Mouse (Mus musculus): Measurements from ENCODE around the gene Slc17a7. TPM values are rescaled to one million over a fixed set of nuclear protein-coding genes. Genes with fewer than 3 reads are reported as not detected.

The Slc17a7 gene
- polyA plus RNA-seq, 1 experiment: 0.09 TPM

DNA sequence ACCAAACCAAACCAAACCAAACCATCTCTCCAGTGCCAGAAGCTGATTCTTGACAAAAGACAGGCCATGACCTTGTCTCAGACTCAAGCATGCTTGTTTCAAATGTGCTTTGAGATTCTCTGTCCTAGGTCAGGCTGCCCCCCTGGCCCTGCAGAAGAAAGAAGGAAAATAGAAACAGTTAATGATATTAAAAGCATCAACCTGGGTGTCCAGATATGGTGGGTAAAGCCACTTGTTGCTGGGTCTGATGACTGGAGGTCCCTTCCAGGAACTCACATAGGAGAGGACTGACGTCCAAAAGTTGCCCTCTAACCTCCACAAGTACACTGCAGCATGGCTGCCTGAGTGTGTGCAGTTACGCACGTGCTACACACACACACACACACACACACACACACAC is 2.9 kb upstream of the Slc17a7 start:
- TF ChIP-seq GATA1 (IDR thresholded peaks at IDR 0.05; ENCODE audit: low read length): no peak

DNA sequence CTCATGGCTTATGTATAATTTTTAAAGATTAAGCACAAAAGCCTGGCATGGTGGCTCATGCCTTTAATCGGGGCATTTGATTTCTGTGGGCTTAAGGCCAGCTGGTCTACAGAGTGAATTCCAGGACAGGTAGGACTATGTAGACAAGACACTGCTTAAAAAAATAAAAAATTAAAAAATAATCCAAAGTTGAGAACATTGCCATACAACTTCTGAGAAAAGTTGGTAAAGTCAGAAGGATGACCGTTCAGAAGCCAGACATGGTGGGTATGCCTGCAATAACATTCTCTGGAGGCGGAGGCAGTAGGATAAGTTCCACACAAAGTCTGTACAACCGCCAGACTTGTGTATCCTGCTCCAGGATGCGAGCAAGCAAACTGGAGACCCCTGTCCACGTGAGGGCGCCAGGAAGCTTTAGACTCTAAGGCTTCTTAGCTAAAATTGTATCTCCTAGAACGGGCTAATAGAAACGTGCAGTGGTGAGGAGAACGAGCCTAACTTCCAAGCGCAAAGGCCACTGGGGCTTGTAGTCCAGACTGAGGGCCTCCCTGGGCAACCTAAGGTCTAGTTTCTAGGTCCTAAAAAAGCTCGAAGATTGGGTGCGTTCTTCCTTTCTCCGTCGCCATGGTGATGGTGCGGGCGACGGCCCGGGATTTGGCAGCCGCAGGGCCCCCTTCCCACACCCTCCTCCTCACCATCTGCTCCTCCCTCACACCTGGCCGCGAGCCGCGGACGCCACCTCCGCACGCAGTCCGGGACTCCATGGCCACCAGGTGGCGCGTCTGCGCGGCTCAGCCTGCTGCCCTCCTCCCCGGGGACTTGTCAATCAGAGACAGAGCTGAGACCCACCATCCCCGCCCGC is 1.9 kb upstream of the Slc17a7 start:
- TF ChIP-seq GATA1 (IDR thresholded peaks at IDR 0.05; ENCODE audit: low read length): no peak

DNA sequence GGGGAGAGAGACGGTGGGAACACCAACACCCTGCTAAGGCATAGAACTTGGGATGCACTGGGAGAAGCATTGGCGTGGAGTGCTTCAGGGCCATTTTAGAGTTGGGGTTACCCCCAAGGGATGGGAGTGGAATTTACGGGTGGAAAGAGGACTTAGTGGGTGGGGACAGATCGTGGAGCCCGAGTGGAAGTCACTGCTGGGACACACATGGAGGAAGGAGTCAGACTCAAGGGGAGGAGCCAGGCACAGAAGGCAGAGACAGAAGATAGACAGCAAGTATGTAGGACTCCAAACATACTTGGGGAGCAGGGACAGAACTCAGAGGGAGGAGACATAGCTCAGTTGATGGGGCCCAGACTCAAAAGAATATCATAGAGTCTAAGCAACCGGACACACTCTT is 1.2 kb upstream of the Slc17a7 start:
- TF ChIP-seq GATA1 (IDR thresholded peaks at IDR 0.05; ENCODE audit: low read length): no peak

DNA sequence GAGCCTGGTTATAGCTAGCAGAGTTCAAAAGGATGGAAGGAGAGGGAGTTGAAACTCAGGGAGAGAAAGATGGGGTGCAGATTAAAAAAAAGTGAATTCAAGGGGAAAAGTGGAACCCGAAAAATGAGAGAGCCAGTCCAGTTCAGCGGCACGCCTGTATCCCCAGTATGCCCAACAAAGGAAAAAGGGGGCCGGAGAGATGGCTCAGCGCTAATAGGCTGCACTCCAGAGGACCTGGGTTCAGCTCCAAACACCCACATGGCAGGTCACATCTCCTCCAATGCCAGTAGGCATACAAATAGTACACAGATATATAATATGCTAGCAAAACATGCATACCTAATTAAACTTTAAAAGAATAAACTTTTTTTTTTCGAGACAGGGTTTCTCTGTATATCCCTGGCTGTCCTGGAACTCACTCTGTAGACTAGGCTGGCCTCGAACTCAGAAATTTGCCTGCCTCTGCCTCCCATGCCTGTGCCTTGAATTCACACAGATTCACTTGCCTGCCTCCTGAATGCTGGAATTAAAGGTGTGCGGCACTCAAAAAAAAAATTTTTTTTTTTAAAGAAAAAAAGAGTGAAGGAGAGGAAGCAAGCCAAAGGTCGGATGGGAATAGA is 643 bp upstream of the Slc17a7 start:
- no peak for TF ChIP-seq GATA1 (IDR thresholded peaks at IDR 0.05; ENCODE audit: low read length)

DNA sequence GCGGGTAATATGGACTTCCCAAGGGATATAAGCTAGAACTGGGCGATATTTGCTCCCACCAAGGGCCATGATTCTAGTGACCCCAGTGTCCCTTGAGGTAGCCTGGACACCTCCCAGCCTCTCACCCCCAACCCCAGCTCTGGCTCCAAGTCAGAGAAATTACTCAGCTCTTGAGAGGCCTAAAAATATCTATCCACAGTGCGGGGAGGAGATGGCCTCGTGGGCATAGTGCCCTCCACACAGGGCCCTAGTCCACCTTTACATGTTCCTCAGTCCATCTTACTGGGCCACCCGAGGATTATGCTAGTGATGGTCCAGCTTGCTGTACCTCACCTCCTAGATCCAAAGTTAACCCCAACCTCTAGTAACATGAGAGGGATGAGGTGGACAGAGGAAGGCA is 1.1 kb downstream of the Slc17a7 start:
- no peak for TF ChIP-seq GATA1 (IDR thresholded peaks at IDR 0.05; ENCODE audit: low read length)

DNA sequence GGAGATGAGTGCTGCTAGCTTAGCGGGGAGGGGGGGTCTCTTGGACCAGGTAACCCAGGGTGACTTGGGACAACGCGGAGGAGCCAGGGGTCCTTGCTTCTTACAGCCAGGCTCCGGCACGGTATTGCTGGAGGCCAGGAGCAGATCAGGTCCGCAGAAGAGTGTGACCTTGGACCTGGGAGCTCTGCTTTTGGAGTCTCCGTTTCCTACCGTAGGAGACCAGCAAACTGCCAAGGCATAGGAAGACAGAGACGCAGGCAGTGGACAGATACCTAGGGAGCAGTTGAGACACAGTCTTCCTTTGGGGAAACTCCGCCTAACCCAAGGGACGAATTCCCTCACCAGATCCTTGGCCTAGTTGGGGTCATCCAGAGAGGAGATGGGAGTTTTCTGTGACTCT is 2.0 kb downstream of the Slc17a7 start:
- TF ChIP-seq GATA1 (IDR thresholded peaks at IDR 0.05; ENCODE audit: low read length): no peak

DNA sequence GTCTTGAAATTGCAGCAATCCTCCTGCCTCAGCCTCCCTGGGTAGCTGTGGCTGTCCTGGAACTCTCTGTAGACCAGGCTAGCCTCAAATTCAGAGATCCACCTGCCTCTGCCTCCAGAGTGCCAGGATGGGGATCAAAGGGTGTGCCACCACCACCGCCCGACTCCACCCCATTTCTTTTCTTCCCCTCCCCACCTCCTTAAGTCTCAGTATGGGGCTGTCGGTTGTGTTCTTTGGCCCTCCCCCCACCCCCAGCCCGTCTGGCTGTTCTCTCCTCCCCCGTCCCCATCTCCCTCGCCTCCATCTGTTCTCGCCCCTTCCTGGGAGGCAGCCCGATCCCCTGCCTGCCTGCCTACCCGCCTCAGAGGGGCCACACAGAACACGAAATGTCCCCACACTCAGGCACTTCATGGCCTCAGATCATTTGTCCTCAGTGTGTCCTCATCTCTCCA is 3.2 kb downstream of the Slc17a7 start:
- no peak for TF ChIP-seq GATA1 (IDR thresholded peaks at IDR 0.05; ENCODE audit: low read length)

DNA sequence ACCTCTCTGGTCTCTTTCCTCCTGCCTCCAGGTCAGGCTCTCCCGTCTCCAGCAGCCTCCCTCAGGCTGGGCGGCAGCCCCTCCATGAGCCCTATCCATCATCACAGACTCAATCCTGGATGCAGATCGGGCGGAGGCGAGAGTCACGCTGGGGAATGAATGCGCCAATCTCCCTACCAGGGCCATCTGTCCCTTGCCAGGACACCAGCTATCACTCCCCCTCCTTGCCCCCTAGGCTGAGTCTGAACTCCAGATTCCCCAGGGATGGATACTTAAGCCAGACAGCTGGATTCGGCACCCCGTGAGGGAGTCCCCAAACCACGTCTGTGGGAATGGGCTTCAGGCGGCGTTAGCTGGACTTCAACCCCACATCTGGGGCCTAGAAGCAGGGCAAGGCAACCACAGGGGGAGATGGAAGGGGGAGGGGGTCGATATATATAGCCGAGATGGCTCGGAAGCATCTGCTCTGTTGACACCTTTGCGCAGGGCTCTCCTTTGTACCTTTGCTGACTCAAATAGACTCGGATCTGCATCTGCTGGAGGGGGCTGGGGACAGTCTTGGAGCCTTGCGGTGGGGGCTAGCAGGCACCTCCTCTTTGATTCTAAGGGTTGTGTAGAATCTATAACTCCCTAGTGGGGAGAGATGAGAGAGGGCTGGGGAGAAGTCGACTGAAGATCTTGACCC is 4.2 kb downstream of the Slc17a7 start:
- TF ChIP-seq GATA1 (IDR thresholded peaks at IDR 0.05; ENCODE audit: low read length): no peak

DNA sequence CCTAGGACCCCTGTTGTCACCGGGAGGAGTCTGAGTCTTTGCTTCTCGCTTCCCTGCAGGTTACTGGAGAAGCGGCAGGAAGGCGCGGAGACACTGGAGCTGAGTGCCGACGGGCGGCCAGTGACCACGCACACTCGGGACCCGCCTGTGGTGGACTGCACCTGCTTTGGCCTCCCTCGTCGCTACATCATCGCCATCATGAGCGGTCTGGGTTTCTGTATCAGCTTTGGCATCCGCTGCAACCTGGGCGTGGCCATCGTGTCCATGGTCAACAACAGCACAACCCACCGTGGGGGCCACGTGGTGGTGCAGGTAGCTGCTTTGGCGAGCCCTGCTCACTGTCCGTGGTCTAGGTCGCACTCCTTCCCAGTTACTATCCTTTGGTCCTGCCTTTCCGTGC is 4.9 kb downstream of the Slc17a7 start:
- no peak for TF ChIP-seq GATA1 (IDR thresholded peaks at IDR 0.05; ENCODE audit: low read length)

DNA sequence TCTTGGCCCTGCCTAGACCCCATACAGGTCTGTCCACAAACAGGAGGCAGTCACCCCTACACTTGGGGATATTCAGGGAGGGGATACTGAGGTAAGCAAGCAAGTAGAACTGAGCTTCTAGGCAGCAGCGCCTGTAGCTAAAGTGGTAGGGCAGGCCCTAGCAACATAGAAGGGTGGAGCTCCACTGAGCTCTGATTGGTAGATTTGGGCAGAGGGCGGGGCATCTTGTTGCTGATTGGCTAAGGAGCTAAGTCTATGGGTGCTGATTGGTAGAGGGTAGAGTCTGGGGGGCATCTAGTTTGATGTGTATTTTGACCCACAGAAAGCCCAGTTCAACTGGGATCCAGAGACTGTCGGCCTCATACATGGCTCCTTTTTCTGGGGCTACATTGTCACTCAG is 5.7 kb downstream of the Slc17a7 start:
- no peak for TF ChIP-seq GATA1 (IDR thresholded peaks at IDR 0.05; ENCODE audit: low read length)

DNA sequence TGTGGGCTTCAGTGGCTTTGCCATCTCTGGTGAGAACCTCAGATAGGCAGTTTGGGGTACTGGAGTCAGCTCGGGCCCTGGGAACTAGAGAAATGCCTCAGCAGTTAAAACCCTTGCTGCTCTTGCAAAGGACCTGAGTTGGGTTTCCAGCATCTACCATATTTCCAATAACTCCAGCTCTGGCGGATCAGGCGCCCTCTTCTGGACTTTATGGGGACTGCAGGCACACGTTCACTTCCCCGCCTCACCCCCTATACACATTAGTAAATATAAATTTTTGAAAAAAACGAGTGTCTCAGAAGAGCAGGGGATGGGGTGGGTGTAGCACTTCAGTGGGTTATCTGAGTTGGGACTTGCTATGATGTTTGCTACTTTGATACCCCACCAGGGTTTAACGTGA is 9.2 kb downstream of the Slc17a7 start:
- no peak for TF ChIP-seq GATA1 (IDR thresholded peaks at IDR 0.05; ENCODE audit: low read length)

DNA sequence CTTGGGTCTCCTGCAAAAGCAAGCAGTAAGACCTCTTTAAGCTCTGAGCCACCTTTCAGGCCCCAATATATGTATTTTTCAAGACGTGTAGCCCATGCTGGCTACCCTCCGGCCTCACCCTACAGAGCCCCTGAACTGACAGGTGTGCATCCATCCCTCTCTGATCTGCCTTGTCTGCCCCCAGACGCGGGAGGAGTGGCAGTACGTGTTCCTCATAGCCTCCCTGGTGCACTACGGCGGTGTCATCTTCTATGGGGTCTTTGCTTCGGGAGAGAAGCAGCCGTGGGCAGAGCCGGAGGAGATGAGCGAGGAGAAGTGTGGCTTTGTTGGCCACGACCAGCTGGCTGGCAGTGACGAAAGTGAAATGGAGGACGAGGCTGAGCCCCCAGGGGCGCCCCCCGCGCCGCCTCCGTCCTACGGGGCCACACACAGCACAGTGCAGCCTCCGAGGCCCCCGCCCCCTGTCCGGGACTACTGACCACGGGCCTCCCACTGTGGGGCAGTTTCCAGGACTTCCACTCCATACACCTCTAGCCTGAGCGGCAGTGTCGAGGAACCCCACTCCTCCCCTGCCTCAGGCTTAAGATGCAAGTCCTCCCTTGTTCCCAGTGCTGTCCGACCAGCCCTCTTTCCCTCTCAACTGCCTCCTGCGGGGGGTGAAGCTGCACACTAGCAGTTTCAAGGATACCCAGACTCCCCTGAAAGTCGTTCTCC is 11.0 kb downstream of the Slc17a7 start:
- no peak for TF ChIP-seq GATA1 (IDR thresholded peaks at IDR 0.05; ENCODE audit: low read length)

DNA sequence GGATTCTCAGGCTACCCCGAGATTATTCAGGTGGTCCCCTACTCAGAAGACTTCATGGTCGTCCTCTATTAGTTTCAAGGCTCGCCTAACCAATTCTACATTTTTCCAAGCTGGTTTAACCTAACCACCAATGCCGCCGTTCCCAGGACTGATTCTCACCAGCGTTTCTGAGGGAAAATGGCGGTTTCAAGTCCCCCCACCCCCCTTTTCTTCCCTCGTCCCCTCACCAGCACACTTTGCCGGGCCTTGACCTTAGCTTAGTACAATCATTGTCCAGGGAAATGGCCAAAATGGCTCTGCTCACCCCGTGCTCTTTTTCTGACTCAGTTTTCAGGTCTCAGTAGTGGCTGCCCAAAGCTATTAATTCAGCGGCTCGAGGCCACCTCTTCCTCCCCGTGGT is 11.6 kb downstream of the Slc17a7 start:
- TF ChIP-seq GATA1 (IDR thresholded peaks at IDR 0.05; ENCODE audit: low read length): no peak

DNA sequence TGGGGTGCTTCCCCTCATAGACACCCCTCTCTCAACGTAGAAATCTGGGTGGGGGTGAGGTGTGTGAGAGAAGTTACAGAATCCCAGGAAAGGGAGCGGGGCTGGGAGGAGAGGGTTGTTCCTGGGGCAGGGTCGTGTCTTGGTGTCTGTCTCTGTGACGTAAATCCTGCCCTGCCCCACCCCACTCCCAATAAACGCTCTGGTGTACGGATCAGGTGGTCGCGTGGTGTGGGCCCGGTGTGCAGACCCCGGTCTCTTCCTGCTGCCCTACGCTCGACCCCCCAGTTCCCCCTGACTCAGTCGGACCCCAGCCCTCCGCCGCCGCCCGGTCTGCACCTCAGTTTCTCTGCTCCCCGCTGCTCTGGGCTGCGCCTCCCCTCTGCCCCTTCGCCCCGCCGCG is 12.2 kb downstream of the Slc17a7 start:
- TF ChIP-seq GATA1 (IDR thresholded peaks at IDR 0.05; ENCODE audit: low read length): no peak

DNA sequence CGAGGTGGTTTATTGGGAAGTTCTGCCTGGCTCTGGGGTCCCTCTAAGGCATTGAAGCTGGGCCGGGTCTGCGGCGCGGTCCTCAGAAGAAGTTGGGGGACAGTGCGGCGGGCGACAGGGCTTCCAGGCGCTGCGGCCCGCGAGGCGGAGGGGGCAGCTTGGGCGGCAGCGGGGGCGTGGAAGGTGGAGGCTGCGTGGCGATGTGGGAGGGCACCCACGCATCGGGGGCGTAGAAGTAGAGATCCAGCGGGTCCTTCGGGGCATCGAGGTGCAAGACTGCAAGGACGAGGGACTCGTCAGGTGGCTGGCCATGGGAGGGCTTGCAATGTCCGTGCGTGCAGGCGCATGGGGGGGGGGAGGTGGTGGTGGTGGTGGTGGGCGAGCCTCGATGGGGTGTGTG is 12.6 kb downstream of the Slc17a7 start:
- TF ChIP-seq GATA1 (IDR thresholded peaks at IDR 0.05; ENCODE audit: low read length): no peak

DNA sequence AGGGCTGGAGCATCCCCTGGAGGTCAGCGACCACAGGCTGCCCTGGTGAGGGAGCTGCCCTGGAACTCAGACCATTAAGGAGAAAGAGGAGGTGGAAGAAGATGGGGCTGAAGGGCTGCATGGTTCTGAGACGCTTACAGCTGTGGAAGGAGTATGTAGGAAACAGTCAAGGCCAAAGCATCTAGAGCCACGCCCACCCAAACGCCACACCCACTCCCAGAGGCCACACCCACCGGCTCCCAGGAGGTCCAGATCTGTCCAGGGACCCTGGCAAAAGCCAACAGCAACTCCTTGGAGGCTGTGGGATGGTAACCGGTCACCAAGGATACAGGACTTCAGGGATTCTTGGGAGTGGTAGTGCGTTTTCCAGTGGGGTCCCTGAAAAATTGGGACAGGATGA is 14.8 kb downstream of the Slc17a7 start:
- TF ChIP-seq GATA1 (IDR thresholded peaks at IDR 0.05; ENCODE audit: low read length): no peak

Data from G1E-ER4 (cell line).